ENCODE assay signal across 33 mouse cellular contexts in genomic region chr16:95553136-95553535, GRCm38 (mm10). TPM values are rescaled to one million over a fixed set of nuclear protein-coding genes. Genes with fewer than 3 reads are reported as not detected.
"Had no signal": no experiment of that assay in that cellular context is flagged by ENCODE, and none has a peak within 500 bp of the region (broad histone marks: within the 10 kb centered on the region; RNA-seq: fewer than 3 reads in every experiment).

No protein-coding gene starts in this region.

- H3K27me3 ChIP-seq: heart, embryonic 12.5 days; heart, embryonic 13.5 days; heart, embryonic 15.5 days; hindbrain, embryonic 13.5 days; hindbrain, embryonic 15.5 days; intestine, embryonic 15.5 days had no signal

- H3K4me3 ChIP-seq: heart, embryonic 10.5 days; heart, embryonic 12.5 days; heart, embryonic 13.5 days; heart, embryonic 15.5 days; hindbrain, embryonic 10.5 days; hindbrain, embryonic 12.5 days; hindbrain, embryonic 13.5 days; hindbrain, embryonic 15.5 days; intestine, embryonic 15.5 days; kidney, embryonic 15.5 days; layer of hippocampus, adult 2 months had no signal

- ATAC-seq: inflammation-experienced regulatory T-cells, adult 6 months; intestine, embryonic 15.5 days; intestine, embryonic 16.5 days; intestine, postnatal 0 days had no signal

- H3K4me1 ChIP-seq: heart, embryonic 12.5 days; heart, embryonic 15.5 days; intestine, embryonic 15.5 days had no signal

- H3K9me3 ChIP-seq: heart, embryonic 10.5 days; heart, embryonic 12.5 days; heart, embryonic 13.5 days; heart, embryonic 15.5 days; hindbrain, embryonic 10.5 days; hindbrain, embryonic 12.5 days; hindbrain, embryonic 13.5 days; hindbrain, embryonic 15.5 days; intestine, embryonic 15.5 days; kidney, embryonic 15.5 days had no signal

- H3K9ac ChIP-seq: heart, embryonic 12.5 days; heart, embryonic 13.5 days; heart, embryonic 15.5 days; hindbrain, embryonic 12.5 days; hindbrain, embryonic 13.5 days; hindbrain, embryonic 14.5 days; hindbrain, embryonic 15.5 days; intestine, embryonic 15.5 days; kidney, embryonic 15.5 days had no signal

- H3K36me3 ChIP-seq: heart, embryonic 10.5 days; heart, embryonic 12.5 days; heart, embryonic 13.5 days; heart, embryonic 15.5 days; hindbrain, embryonic 10.5 days; hindbrain, embryonic 12.5 days; hindbrain, embryonic 13.5 days; hindbrain, embryonic 15.5 days; intestine, embryonic 15.5 days; kidney, embryonic 15.5 days had no signal

- H3K27ac ChIP-seq: heart, embryonic 10.5 days; heart, embryonic 13.5 days; heart, embryonic 15.5 days; hindbrain, embryonic 10.5 days; hindbrain, embryonic 13.5 days; hindbrain, embryonic 15.5 days; hindbrain, postnatal 0 days; intestine, embryonic 15.5 days; kidney, embryonic 15.5 days; kidney, postnatal 0 days; layer of hippocampus, adult 2 months had no signal

- H3K4me2 ChIP-seq: heart, embryonic 11.5 days; heart, embryonic 12.5 days; heart, embryonic 13.5 days; heart, embryonic 15.5 days; hindbrain, embryonic 12.5 days; hindbrain, embryonic 13.5 days; hindbrain, embryonic 15.5 days; intestine, embryonic 15.5 days had no signal

- DNase-seq: heart, postnatal 10 days; heart, postnatal 14 days; heart, postnatal 36 days; heart, postnatal 4 days; kidney, adult 11 months; kidney, adult 2 months; kidney, adult 8-10 months; kidney, adult 9 months; kidney, postnatal 10 days; kidney, postnatal 14 days; kidney, postnatal 25 days; kidney, postnatal 36 days; kidney, postnatal 4 days; layer of hippocampus, adult 9-11 months; layer of hippocampus, postnatal 36 days had no signal

RNA-seq across cellular contexts. Expression of gene Erg, which starts 33.3 kb away (rescaled TPM):
- polyA plus RNA-seq: inflammation-experienced regulatory T-cells, adult 6 months had no signal
